Mouse (Mus musculus) lung, postnatal 0 days (tissue): ENCODE measurements around the gene Muc2. TPM values are rescaled to one million over a fixed set of nuclear protein-coding genes. Genes with fewer than 3 reads are reported as not detected.
"Not testable (repeated sequence)": the region's sequence is repeated elsewhere in the genome, so short reads cannot be mapped to it uniquely, and the experiment has no call there.

Experiments used
- ATAC-seq: fragments of 200-750 bp; cut with Nextera tagmentation; 2 replicates; pipeline ENCODE4 v1.8.0; 2017; ENCODE audit warnings: moderate library complexity
- DNase-seq: peaks from one replicate; pipeline ENCODE4 v3.0.0-alpha.2; 2016; ENCODE audit warnings: low spot score
- H3K27ac ChIP-seq: fragments of 300-500 bp; sonication (generic); 2 replicates; pipeline ENCODE4 v1.5.1; 2014; ENCODE audit warnings: antibody characterized with exemption, mild to moderate bottlenecking, low read length, mixed read lengths
- H3K27me3 ChIP-seq: fragments of 300-500 bp; sonication (generic); replicated peaks from 2 replicates; pipeline ENCODE4 v1.6.1; 2014; ENCODE audit warnings: low read length, mixed read lengths; ENCODE audit not compliant: insufficient read depth
- H3K36me3 ChIP-seq: fragments of 300-500 bp; sonication (generic); 2 replicates; pipeline ENCODE4 v1.6.1; 2014; ENCODE audit warnings: low read length, mixed read lengths; ENCODE audit not compliant: insufficient read depth
- H3K4me1 ChIP-seq: fragments of 300-500 bp; sonication (generic); 2 replicates; pipeline ENCODE4 v1.6.1; 2014; ENCODE audit warnings: antibody characterized with exemption, low read depth, low read length, mixed read lengths; ENCODE audit not compliant: insufficient read depth
- H3K4me2 ChIP-seq: fragments of 300-500 bp; sonication (generic); replicated peaks from 2 replicates; pipeline ENCODE4 v1.6.1; 2014; ENCODE audit warnings: low read depth, mild to moderate bottlenecking, low read length, moderate library complexity, mixed read lengths
- H3K4me3 ChIP-seq: fragments of 300-500 bp; sonication (generic); 2 replicates; pipeline ENCODE4 v1.5.1; 2014; ENCODE audit warnings: low read depth, low read length
- H3K9ac ChIP-seq: fragments of 300-500 bp; sonication (generic); replicated peaks from 2 replicates; pipeline ENCODE4 v1.6.1; 2014; ENCODE audit warnings: low read depth, mild to moderate bottlenecking
- H3K9me3 ChIP-seq: fragments of 300-500 bp; sonication (generic); 2 replicates; pipeline ENCODE4 v1.6.1; 2016; ENCODE audit warnings: low read length, mixed read lengths
- CTCF ChIP-seq: IDR thresholded peaks from 2 replicates; pipeline ENCODE4 v1.5.1; 2016; ENCODE audit warnings: antibody characterized with exemption, mild to moderate bottlenecking
- EP300 ChIP-seq: IDR thresholded peaks from 2 replicates; pipeline ENCODE4 v1.6.1; 2016; ENCODE audit warnings: antibody characterized with exemption, mild to moderate bottlenecking, control low read depth
- WGBS: fragments of 180-500 bp; shearing (Covaris S2); extraction: QIAGEN DNeasy Blood & Tissue Kit; methylation state at CpG from one replicate; pipeline ENCODE4 v1.1.7; 2014; 5-methylcytosine and 5-hydroxymethylcytosine counted together
- polyA plus RNA-seq: library from polyadenylated mRNA; unstranded; fragments of >200 nt; fragmentation: Nextera tagmentation; extraction: Ambion mirVana; gene quantifications from 2 replicates; pipeline ENCODE4 v1.2.1, GENCODE M21; 2015

Gene Muc2
- polyA plus RNA-seq, 1 experiment from 2014 or later, result 0.36 TPM

DNA sequence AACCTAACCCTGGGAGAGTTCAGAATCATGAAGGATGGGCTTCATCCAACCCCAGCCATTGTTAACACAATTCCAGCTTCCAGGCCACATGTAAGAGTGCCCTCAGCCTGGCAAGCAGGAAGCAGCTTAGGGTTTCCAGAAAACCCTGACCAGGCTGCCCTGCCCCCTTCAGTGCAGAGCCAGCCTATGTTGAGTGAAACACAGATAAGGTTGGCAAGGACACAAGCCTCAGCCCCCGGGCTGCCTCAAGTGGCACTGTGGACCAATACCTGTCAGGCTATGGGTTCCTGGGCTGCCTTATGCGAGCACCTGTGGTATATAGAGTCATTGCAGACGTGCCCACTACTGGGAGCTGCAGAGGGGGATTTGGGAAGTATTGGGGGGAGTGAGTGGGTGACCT, 28.7 kb upstream of the Muc2 start:
- Histone ChIP-seq H3K27me3 (no peaks in the 10 kb centered on the region), H3K27ac (no peak overlapping the region), H3K9ac (no peak overlapping the region), H3K4me2 (no peak overlapping the region), H3K9me3 (no peaks in the 10 kb centered on the region), H3K4me1 (no peaks in the 10 kb centered on the region), H3K4me3 (no peak overlapping the region), H3K36me3 (no peaks in the 10 kb centered on the region)
- 45% methylated on average over 3 of the region's 3 CpGs for WGBS
- ATAC-seq (peak; percentile 47), DNase-seq (peak; percentile 16)
- TF ChIP-seq CTCF, result no peak
- no peak for TF ChIP-seq EP300

DNA sequence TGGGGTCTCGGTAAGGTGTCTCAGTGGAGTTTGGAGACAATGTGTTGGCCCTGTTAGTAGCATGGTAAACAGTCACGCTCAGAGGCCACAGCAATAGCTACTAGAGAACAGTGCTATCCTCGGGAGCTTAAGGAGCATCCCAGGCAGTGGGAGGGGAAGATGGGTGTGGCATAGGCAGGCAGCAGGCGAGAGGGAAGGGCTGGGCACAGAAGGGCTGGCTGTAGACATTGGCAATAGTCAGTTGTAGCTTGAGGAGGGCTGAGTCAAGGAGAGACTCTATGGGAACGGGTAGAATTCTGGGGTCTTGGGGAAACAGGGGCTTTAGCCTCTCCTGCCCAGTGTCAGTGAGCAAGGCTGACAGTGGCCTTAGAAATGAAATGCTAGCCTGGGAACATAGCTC, 27.9 kb upstream of the Muc2 start:
- ATAC-seq (no peak), DNase-seq (no peak)
- no peaks in the 10 kb centered on the region for H3K36me3 ChIP-seq
- TF ChIP-seq CTCF (no peak), EP300 (no peak)
- H3K27ac ChIP-seq, result no peak overlapping the region
- no peak overlapping the region for H3K4me2 ChIP-seq
- WGBS, result 58% methylated on average over 5 of the region's 5 CpGs
- no peaks in the 10 kb centered on the region for H3K27me3 ChIP-seq
- H3K9ac ChIP-seq, result no peak overlapping the region
- no peaks in the 10 kb centered on the region for H3K4me1 ChIP-seq
- no peak overlapping the region for H3K4me3 ChIP-seq
- H3K9me3 ChIP-seq, result no peaks in the 10 kb centered on the region

DNA sequence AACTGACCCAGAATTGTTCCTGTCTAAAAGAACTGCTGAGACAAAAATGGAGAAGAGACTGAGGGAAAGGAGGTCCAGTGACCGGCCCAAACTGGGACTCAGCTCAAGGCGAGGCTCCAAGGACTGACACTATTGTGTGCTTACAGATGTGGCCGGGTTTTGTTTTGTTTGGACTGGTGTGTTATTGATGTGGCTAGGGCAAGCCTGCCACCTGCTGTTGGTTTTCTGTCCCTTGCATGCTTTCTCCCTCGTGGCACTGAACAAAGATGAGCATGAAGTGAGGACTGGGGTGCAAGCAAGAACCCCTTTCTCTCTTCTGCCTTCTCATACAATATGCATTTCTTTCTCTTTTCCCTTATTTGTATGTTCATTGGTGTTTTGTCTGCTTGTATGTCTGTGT, 23.9 kb upstream of the Muc2 start:
- Histone ChIP-seq H3K4me3 (no peak overlapping the region), H3K9ac (no peak overlapping the region), H3K4me1 (no peaks in the 10 kb centered on the region), H3K9me3 (no peaks in the 10 kb centered on the region), H3K36me3 (no peaks in the 10 kb centered on the region), H3K27ac (no peak overlapping the region), H3K27me3 (no peaks in the 10 kb centered on the region), H3K4me2 (no peak overlapping the region)
- ATAC-seq (peak; percentile 75), DNase-seq (peak; percentile 67)
- WGBS, result 10% methylated on average over 4 of the region's 4 CpGs
- TF ChIP-seq EP300, result no peak
- peak; percentile 79 for TF ChIP-seq CTCF

DNA sequence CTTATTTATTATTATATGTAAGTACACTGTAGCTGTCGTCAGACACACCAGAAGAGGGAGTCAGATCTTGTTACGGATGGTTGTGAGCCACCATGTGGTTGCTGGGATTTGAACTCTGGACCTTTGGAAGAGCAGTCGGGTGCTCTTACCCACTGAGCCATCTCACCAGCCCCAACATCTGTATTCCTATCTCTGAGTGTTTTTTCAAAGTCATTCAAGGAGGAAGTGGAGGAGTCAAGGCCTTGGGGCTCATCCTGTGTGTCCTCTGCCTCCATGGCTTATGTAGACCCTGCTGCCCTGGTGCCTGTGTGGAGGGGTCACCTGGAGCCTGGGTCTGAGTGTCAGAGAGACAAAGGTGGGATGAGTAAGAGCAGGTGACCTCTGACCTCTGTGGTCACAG, 21.0 kb upstream of the Muc2 start:
- not testable (repeated sequence) for H3K4me2 ChIP-seq, H3K9ac ChIP-seq, H3K9me3 ChIP-seq, DNase-seq, H3K36me3 ChIP-seq, H3K27me3 ChIP-seq, H3K27ac ChIP-seq, ATAC-seq, H3K4me1 ChIP-seq, H3K4me3 ChIP-seq
- WGBS, result 74% methylated on average over 3 of the region's 3 CpGs

DNA sequence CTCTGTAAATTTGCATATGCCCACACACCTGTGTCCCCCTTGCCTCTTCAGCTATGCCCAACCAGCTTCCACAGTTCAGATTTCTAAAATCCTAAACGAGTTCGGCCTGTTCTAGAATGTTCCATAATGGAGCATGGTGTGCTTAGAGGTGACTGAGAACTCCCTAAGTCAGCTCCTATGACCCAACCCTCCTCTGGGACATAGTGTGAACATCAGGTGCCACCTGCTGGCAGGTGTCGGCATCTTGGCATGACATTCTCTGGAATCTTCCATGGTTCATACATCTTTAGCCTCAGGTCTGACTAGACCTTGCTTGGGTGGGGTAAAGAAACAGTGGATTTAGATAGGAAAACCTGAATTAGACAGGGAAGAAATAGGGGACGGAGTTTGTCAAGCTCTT, 19.1 kb upstream of the Muc2 start:
- 65% methylated on average over 4 of the region's 4 CpGs for WGBS
- TF ChIP-seq EP300 (no peak), CTCF (peak; percentile 72)
- H3K4me2 ChIP-seq, result no peak overlapping the region
- no peaks in the 10 kb centered on the region for H3K36me3 ChIP-seq
- H3K9me3 ChIP-seq, result no peaks in the 10 kb centered on the region
- no peak overlapping the region for H3K4me3 ChIP-seq
- ATAC-seq, result no peak; the same call in 1 of the 2 replicates
- DNase-seq, result peak; percentile 59
- H3K27me3 ChIP-seq, result no peaks in the 10 kb centered on the region
- no peak overlapping the region for H3K9ac ChIP-seq
- no peak overlapping the region for H3K27ac ChIP-seq
- H3K4me1 ChIP-seq, result no peaks in the 10 kb centered on the region

DNA sequence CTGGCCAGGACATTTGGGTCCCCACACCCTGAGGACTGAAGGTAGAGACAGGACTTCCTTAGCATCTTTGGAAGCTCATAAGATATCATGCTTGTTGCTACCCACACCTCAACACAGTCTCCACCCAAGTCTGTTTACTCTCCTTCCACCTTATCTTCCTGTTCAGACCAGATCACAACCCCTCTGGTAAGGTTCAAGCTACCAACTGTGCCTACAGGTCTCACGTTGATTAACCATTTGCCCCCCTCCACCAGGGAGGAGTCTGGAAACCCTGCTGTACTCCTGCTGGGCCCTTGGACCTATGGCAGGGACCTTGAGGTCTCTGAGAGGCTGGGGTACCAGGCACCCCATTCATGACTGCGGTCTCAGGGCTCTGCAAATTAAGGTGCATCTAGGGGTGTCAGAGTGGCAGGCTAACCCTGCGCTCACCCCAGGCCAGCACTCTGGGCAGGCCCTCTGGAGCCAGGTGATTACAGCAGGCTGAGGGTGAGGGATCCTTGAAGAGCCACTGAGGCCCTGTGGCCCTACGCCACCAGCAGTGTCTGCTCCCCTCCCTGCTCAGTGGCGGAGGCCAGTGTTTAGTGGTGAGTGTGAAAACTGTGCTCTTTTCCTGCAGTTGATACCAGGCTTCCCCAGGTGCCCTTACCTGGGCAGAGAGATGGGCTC, 18.4 kb upstream of the Muc2 start:
- ATAC-seq, result no peak
- no peak overlapping the region for H3K4me2 ChIP-seq
- no peak for DNase-seq
- no peaks in the 10 kb centered on the region for H3K36me3 ChIP-seq
- 74% methylated on average over 5 of the region's 5 CpGs for WGBS
- no peak for TF ChIP-seq CTCF
- no peak for TF ChIP-seq EP300
- no peaks in the 10 kb centered on the region for H3K9me3 ChIP-seq
- H3K9ac ChIP-seq, result no peak overlapping the region
- no peak overlapping the region for H3K4me3 ChIP-seq
- no peaks in the 10 kb centered on the region for H3K27me3 ChIP-seq
- no peaks in the 10 kb centered on the region for H3K4me1 ChIP-seq
- H3K27ac ChIP-seq, result no peak overlapping the region

DNA sequence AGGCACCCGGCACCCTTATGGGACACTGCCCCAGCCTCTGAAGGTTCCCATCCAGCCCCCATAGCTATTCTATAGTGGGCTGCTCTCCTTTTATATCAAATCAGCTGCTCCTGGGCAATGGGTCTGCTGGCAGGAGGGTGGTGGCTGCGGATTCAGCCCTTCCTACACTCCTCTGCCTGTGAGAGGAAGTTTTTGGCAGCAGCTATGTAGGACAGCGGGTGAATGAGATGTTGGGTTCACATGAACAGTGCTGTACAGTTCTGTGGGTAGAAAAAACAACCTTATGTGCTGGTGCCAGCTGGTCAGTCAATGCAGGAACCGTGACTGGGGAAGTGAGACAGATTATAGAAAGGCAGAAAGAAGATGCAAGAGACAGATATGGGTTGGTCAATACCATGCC, 11.2 kb upstream of the Muc2 start:
- 65% methylated on average over 4 of the region's 4 CpGs for WGBS
- Histone ChIP-seq H3K27me3 (no peaks in the 10 kb centered on the region), H3K4me2 (no peak overlapping the region), H3K4me1 (no peaks in the 10 kb centered on the region), H3K4me3 (no peak overlapping the region), H3K27ac (no peak overlapping the region), H3K9me3 (no peaks in the 10 kb centered on the region), H3K36me3 (no peaks in the 10 kb centered on the region), H3K9ac (no peak overlapping the region)
- no peak for TF ChIP-seq EP300
- TF ChIP-seq CTCF, result no peak
- ATAC-seq, result no peak
- no peak for DNase-seq
